Mouse (Mus musculus) stomach, postnatal 0 days (tissue): ENCODE data around the gene Iqschfp.

Source experiments
- CTCF ChIP-seq: IDR thresholded peaks from 2 replicates; pipeline ENCODE4 v1.5.1; 2016; ENCODE audit warnings: antibody characterized with exemption, low read depth, mild to moderate bottlenecking, moderate library complexity
- EP300 ChIP-seq: optimal IDR thresholded peaks from 2 replicates; pipeline ENCODE3; 2016; ENCODE audit warnings: antibody characterized with exemption

GRCm38 (mm10) chr3:68514717-68515116 lies 622.7 kb downstream of the Iqschfp start:
- TF ChIP-seq CTCF: no peak
- no peak for TF ChIP-seq EP300
